Mouse (Mus musculus) liver, embryonic 12.5 days (tissue): ENCODE data around the gene Nkx1-2. TPM values are rescaled to one million over a fixed set of nuclear protein-coding genes. Genes with fewer than 3 reads are reported as not detected.
A peak's percentile ranks its signal among the peaks of the same experiment; 100 is the strongest.

Experiments used
- ATAC-seq: fragments of 200-750 bp; cut with Nextera tagmentation; 2 replicates; pipeline ENCODE4 v1.8.0; 2017; ENCODE audit warnings: moderate number of reproducible peaks, mild to moderate bottlenecking, moderate library complexity
- H3K27ac ChIP-seq: fragments of 300-500 bp; sonication (generic); 2 replicates; pipeline ENCODE4 v1.5.1; 2016; ENCODE audit warnings: mild to moderate bottlenecking
- H3K27me3 ChIP-seq: fragments of 300-500 bp; sonication (generic); replicated peaks from 2 replicates; pipeline ENCODE4 v1.6.1; 2016; ENCODE audit warnings: mild to moderate bottlenecking, moderate library complexity
- H3K36me3 ChIP-seq: fragments of 300-500 bp; sonication (generic); 2 replicates; pipeline ENCODE4 v1.6.1; 2016; ENCODE audit warnings: mild to moderate bottlenecking, moderate library complexity
- H3K4me1 ChIP-seq: fragments of 300-500 bp; sonication (generic); 2 replicates; pipeline ENCODE4 v1.6.1; 2016
- H3K4me2 ChIP-seq: fragments of 300-500 bp; sonication (generic); 2 replicates; pipeline ENCODE4 v1.6.1; 2016; ENCODE audit warnings: mild to moderate bottlenecking, moderate library complexity
- H3K4me3 ChIP-seq: fragments of 300-500 bp; sonication (generic); 2 replicates; pipeline ENCODE4 v1.5.1; 2016; ENCODE audit warnings: mild to moderate bottlenecking, moderate library complexity
- H3K9ac ChIP-seq: fragments of 300-500 bp; sonication (generic); 2 replicates; pipeline ENCODE4 v1.6.1; 2016; ENCODE audit warnings: mild to moderate bottlenecking, moderate library complexity
- H3K9me3 ChIP-seq: fragments of 300-500 bp; sonication (generic); replicated peaks from 2 replicates; pipeline ENCODE4 v1.6.1; 2016; ENCODE audit warnings: mild to moderate bottlenecking, moderate library complexity
- WGBS: fragments of 180-500 bp; shearing (Covaris S2); methylation state at CpG from one replicate; pipeline ENCODE4 v1.1.7; 2016; ENCODE audit not compliant: insufficient replicate concordance; 5-methylcytosine and 5-hydroxymethylcytosine counted together
- polyA plus RNA-seq: library from polyadenylated mRNA; unstranded; fragments of >200 nt; fragmentation: Nextera tagmentation; extraction: Ambion mirVana; gene quantifications from 2 replicates; pipeline ENCODE4 v1.2.1, GENCODE M21; 2016

The Nkx1-2 gene
- polyA plus RNA-seq, 1 experiment from 2014 or later = not detected

DNA sequence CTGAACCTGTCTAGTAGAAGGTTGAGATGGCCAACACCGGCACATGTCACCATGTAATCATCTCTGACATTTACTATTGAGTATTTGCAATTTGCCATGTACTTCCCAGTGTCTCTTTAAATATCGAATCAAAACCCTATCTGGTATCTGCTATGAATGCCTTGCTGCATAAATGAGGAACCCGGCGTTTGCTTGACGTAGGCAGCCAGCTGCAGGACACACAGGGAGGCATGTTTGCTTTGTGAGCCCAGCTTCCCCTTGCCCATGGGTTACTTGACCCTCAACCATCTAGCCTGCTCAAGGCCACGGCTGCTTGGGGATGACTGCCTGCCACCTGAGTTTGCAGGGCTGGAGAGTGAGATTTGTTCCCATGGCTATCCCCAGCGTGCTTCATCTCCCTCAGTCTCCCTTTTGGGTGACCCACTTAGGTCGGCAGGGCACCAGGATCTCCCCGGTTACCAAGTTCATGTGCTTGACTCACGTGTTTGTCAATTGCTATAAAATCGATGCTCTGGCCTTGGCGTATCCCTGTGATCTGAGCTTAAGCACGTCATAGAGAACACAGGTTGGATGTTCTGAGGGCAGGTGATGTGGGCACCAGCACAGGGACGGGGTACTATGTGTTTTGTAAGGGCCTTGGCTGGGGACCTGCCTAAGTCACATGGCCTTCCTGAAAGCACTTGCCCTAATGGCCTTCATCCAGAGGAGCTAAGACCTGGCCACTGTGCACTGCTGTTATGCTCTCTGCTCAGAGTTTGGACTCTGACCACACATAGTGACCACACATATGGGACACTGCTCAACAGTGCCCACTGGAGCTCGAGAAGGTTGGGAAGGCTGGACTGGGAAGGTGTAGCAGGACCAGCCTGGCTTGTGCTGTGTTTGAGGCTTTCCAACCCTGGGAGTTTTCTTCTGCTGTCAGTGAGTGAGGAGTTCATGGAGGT, 20.8 kb upstream of the Nkx1-2 start:
- no peak overlapping the region for H3K4me2 ChIP-seq
- 72% methylated on average over 15 of the region's 15 CpGs for WGBS
- no peaks in the 10 kb centered on the region for H3K36me3 ChIP-seq
- H3K4me3 ChIP-seq = no peak overlapping the region
- H3K27me3 ChIP-seq = no peaks in the 10 kb centered on the region; the same call in 1 of the 2 replicates
- no peak for ATAC-seq
- 0 out of 2 replicates have a peak, but pooled peaks cover 4% of the 10 kb centered on the region for H3K4me1 ChIP-seq
- H3K27ac ChIP-seq = no peak overlapping the region
- no peak overlapping the region for H3K9ac ChIP-seq
- H3K9me3 ChIP-seq = no peaks in the 10 kb centered on the region

DNA sequence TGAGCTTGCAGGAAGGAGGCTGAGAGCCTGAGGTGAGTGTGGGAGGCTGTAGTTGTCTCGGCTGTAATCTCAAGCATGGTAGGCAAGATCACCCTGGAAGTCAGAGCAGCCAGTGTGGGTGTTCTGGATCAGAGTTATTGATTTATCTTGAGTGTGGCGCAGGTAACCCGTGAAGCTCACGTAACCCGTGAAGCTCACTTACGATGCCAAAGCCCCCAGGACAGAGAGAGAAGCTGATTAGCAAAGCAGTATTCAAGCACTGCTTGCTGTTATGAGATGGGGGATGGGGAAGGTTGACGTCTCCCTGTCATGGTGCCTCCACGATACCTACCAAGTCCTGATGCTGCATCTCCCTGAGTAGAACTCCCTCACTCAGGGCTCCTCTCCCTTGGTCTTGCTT, 20.1 kb upstream of the Nkx1-2 start:
- Histone ChIP-seq H3K9me3 (no peaks in the 10 kb centered on the region), H3K4me2 (no peak overlapping the region), H3K4me3 (no peak overlapping the region), H3K4me1 (0 out of 2 replicates have a peak, but pooled peaks cover 6% of the 10 kb centered on the region), H3K9ac (no peak overlapping the region), H3K27ac (no peak overlapping the region), H3K36me3 (no peaks in the 10 kb centered on the region), H3K27me3 (no peaks in the 10 kb centered on the region; the same call in 1 of the 2 replicates)
- 71% methylated on average over 8 of the region's 8 CpGs for WGBS
- ATAC-seq = no peak

DNA sequence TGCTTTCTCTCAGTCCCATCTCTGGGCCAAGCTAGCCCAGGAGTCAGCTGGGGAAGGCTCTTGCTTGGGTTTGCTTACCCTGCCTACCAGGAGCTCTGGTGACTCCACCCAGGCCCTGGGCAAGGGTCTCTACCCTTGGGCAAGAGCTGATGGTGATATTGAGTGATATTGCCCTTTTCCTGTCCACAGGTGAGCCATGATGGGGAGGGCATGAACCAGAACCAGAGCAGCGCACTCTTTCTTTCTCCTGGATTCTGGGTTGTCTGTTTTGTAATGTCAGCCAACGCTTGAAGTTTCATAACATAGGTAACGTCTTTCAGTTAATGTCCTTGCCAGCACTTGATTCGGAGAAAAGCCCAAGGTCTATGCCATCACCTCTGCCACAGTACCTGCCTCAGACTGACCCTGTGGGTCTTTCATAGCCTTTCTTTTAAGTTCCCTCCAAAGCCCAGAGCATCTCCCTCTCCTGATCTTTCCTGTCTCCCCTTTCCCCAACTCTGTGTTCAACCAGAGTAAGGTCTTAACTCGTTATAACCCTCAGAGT, 17.7 kb upstream of the Nkx1-2 start:
- Histone ChIP-seq H3K27me3 (no peaks in the 10 kb centered on the region), H3K4me2 (no peak overlapping the region), H3K36me3 (no peaks in the 10 kb centered on the region), H3K27ac (no peak overlapping the region), H3K9ac (no peak overlapping the region), H3K9me3 (no peaks in the 10 kb centered on the region), H3K4me1 (peaks cover 16% of the 10 kb centered on the region; the same call in 1 of the 2 replicates), H3K4me3 (no peak overlapping the region)
- no peak for ATAC-seq
- WGBS = 68% methylated on average over 5 of the region's 5 CpGs

DNA sequence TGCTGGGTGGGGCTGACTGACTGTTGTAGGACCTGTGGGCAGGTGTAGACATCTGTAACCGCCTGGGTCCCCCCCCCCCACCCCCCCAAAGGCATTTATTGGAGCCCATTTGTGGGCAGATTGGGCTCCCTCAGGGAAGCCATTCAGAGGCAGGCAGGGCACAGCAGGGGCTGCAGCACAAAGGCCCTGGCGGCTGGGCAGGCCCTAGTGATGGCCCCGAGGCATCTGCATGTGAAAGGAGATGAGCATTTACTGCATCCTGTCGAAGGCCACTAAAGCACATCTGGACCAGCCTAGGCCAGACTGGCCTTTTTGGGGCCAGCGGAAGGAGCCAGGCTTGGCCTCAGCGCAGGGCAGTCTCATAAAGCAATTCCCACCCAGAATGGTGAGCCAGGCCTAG, 17.0 kb upstream of the Nkx1-2 start:
- no peak overlapping the region for H3K4me2 ChIP-seq
- ATAC-seq = no peak
- no peaks in the 10 kb centered on the region for H3K27me3 ChIP-seq
- WGBS = 62% methylated on average over 6 of the region's 6 CpGs
- H3K9ac ChIP-seq = no peak overlapping the region
- no peak overlapping the region for H3K4me3 ChIP-seq
- H3K36me3 ChIP-seq = no peaks in the 10 kb centered on the region
- H3K9me3 ChIP-seq = no peaks in the 10 kb centered on the region
- H3K27ac ChIP-seq = no peak overlapping the region
- H3K4me1 ChIP-seq = peaks cover 22% of the 10 kb centered on the region

DNA sequence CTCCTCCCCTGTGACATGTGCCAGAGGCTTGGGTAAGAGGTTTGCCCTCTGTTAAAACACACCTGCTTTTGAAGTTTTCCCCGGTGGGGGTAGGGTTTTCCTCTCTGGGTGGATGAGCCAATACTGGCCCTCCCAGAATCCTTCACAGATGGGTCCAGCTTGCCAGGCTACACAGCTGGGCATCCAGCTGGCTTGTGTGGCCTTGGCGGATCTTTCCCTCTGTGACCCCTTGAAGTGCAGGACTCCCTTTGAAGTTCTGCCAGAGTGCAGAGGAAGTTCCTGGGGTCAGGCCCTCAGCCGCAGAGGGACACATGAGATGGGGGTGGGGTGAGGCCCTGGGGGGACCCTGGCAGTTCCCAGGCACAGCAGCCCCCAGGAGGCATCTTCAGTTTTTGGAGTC, 15.9 kb upstream of the Nkx1-2 start:
- H3K4me1 ChIP-seq = peaks cover 33% of the 10 kb centered on the region
- WGBS = 38% methylated on average over 3 of the region's 3 CpGs
- ATAC-seq = no peak
- H3K4me3 ChIP-seq = no peak overlapping the region
- no peak overlapping the region for H3K4me2 ChIP-seq
- H3K9me3 ChIP-seq = no peaks in the 10 kb centered on the region
- no peaks in the 10 kb centered on the region for H3K27me3 ChIP-seq
- no peak overlapping the region for H3K9ac ChIP-seq
- H3K27ac ChIP-seq = no peak overlapping the region
- H3K36me3 ChIP-seq = no peaks in the 10 kb centered on the region

DNA sequence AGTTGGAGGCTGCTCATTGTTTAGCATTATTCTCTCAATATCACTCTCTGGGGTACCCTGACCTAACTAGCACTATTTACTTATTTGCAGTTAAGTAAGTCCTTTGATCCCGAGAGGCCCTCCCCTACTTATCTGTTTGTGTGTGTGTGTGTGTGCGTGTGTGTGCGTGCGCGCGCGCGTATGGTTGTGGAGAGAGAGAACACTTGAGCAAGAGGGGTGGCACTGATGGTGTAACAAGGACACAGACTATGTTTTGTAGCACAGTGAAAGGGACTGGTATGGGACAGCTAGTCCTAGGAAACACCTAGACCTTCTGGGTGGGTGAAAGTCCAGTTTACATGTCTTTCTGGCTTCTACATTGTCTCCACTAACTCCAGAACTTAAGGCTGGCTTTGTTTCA, 12.1 kb upstream of the Nkx1-2 start:
- Histone ChIP-seq H3K9me3 (no peaks in the 10 kb centered on the region), H3K4me3 (no peak overlapping the region), H3K27ac (no peak overlapping the region), H3K4me1 (peaks cover 40% of the 10 kb centered on the region), H3K27me3 (peaks cover 13% of the 10 kb centered on the region), H3K36me3 (no peaks in the 10 kb centered on the region), H3K4me2 (no peak overlapping the region; the same call in 1 of the 2 replicates), H3K9ac (no peak overlapping the region)
- ATAC-seq = no peak
- 75% methylated on average over 8 of the region's 8 CpGs for WGBS

DNA sequence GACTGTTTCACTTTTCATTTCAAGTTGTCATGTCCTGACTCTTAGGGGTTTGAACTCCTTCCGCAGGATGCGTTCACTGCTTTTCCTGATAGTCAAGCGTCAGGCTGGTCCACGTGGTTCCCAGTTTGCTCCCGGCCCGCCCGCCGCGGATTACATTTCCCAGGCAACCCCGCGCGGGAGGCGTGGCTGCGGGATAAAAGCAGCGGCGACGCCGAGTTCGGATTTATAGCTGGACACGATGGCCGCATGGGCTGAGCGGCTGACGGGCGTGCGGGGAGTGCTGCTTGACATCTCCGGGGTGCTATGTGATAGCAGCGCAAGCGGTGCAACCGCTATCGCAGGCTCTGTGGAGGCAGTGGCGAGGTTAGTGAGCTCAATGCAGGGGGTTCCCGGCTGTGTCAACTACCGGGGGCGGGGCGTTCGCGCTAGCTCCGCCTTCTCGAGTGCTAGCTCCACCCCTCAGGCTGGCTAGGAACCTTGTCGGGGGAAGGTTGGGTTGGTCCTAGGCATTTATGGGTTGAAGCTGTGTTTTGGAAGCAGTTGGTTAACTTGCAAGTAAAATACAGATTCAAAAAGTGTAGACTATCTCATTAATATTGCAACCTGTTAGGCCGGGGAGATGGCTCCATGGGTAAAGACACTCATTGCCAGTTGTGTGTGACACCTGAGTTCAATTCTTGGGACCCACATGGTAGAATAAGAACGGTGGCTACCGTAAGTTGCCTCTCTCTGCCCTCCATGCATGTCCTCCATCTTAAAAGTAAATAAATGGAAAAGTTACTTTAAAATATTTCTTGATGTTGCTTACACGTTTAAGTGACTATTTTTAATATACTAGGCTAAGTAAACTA, 11.3 kb upstream of the Nkx1-2 start, which contains the start of gene Lhpp:
Gene Lhpp, plus strand, starts transcription at position 171 of the 851 bp plus-strand sequence.
- Histone ChIP-seq H3K27ac (no peak within 1 kb of the TSS), H3K9me3 (no peaks in the 10 kb centered on the region), H3K4me2 (peak within 1 kb of the TSS; percentile 84), H3K4me3 (peak within 1 kb of the TSS; percentile 65), H3K36me3 (no peaks in the 10 kb centered on the region), H3K9ac (peak within 1 kb of the TSS; percentile 53), H3K4me1 (peaks cover 40% of the 10 kb centered on the region), H3K27me3 (peaks cover 21% of the 10 kb centered on the region)
- WGBS = 7% methylated on average over 44 of the region's 44 CpGs
- peak; percentile 91 for ATAC-seq

DNA sequence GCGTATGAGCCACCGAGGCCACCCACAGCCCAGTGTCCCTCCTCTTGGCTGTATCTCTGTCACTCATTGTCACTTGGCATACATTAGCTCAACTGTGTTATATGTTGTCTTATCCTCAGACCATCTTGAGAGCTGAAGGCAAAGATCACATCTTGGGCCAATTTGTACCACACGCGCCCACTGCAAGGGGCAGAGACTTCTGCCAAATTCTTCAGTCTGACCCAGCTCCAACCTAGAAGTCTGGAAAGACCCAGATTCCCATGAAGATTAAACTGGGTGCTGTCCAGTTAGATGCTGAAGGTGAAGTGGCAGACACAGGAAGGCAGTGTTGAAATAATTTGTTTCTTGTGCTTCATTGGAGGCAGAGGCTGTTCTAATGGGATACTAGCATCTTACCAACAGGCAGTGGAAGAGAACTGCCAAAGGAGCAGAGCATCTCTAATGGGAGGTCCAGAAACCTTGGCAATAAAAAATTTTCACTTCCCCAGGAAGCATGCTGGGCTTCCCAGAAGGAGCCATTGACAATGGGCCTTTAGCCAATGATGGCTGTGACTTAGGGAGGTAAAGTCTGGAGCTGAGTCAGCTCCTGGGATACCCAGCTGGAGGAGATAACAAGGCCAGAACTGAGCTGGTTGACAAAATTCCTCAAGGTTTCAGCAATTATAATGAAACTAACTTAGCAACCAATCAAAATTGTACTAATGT, 9.0 kb upstream of the Nkx1-2 start:
- peaks cover 30% of the 10 kb centered on the region for H3K4me1 ChIP-seq
- H3K4me3 ChIP-seq = no peak overlapping the region
- no peaks in the 10 kb centered on the region for H3K36me3 ChIP-seq
- ATAC-seq = no peak
- H3K27ac ChIP-seq = no peak overlapping the region
- no peak overlapping the region for H3K4me2 ChIP-seq
- H3K9me3 ChIP-seq = no peaks in the 10 kb centered on the region
- H3K9ac ChIP-seq = no peak overlapping the region
- 84% methylated on average over 4 of the region's 4 CpGs for WGBS
- peaks cover 43% of the 10 kb centered on the region for H3K27me3 ChIP-seq

DNA sequence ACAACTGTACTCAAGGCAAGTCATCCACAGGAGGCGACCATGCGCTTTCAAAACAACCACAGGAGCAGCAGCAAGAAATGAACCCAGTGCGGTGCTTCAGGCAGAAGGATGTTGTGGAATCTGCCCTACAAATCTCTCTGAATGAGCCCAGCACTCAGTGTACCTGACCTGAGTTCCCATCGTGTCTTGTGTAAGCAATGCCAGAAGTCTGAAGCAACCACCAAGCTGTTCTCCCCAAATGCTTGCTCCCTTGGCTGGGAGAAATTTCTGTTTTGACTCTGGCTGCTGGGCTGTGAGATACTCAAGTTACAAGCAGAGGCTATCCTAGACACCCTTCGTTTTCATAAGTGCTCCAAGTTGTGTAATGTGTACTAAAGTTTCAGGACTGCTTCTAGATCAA, 6.3 kb upstream of the Nkx1-2 start:
- 52% methylated on average over 5 of the region's 5 CpGs for WGBS
- Histone ChIP-seq H3K4me3 (no peak overlapping the region), H3K36me3 (no peaks in the 10 kb centered on the region), H3K27ac (no peak overlapping the region), H3K9me3 (no peaks in the 10 kb centered on the region), H3K27me3 (peaks cover 70% of the 10 kb centered on the region), H3K4me1 (peaks cover 20% of the 10 kb centered on the region), H3K9ac (no peak overlapping the region), H3K4me2 (no peak overlapping the region)
- ATAC-seq = no peak

DNA sequence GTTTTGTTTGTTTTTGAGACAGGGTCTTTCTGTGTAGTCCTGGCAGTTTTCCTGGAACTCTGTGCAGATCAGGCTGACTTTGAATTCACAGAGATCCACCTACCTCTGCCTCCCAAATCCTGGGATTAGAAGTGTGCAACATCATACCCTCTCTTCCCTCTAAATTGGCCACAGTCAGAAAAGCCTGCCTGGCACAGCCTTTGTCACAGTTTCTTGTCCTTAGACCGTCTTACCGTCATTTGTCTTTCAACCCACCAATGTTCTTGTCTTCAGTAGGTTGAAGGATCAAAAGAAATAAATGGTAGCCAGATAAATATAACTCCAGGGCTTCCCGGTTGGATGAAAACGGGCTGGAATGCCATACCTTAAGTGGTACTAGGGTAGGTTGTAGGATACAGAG, 5.3 kb upstream of the Nkx1-2 start:
- Histone ChIP-seq H3K36me3 (no peaks in the 10 kb centered on the region), H3K9me3 (no peaks in the 10 kb centered on the region), H3K9ac (no peak overlapping the region), H3K27ac (no peak overlapping the region), H3K4me3 (no peak overlapping the region), H3K4me1 (peaks cover 13% of the 10 kb centered on the region), H3K27me3 (peaks cover 80% of the 10 kb centered on the region), H3K4me2 (no peak overlapping the region)
- WGBS = 65% methylated on average over 4 of the region's 4 CpGs
- ATAC-seq = no peak

DNA sequence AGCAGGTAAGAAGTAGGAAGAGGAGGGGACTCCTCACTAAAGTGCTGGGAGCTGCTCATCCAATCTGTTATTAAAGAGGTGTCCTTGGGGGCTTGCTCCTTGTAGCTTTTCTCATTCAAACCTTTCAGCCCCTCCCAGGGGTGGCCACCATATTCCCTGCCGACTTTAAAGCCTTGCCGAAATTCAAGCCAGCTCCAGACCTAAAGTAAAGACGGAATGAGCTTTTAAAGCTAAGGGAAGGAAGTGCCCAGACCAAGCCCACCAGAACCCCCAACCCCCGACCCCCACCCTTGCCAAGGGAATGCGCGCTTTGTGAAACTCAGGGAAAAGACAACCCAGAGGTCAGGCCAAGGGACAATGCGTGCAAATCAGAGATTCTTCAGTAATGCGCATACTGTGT, 1.5 kb upstream of the Nkx1-2 start:
- ATAC-seq = no peak
- 12% methylated on average over 8 of the region's 8 CpGs for WGBS
- Histone ChIP-seq H3K4me3 (no peak overlapping the region), H3K27me3 (peaks cover 99% of the 10 kb centered on the region), H3K9ac (no peak overlapping the region), H3K9me3 (no peaks in the 10 kb centered on the region), H3K27ac (no peak overlapping the region), H3K4me1 (peaks cover 49% of the 10 kb centered on the region), H3K36me3 (no peaks in the 10 kb centered on the region), H3K4me2 (no peak overlapping the region)
